10 mouse cellular contexts compared by ENCODE assay signal in the genomic region with DNA sequence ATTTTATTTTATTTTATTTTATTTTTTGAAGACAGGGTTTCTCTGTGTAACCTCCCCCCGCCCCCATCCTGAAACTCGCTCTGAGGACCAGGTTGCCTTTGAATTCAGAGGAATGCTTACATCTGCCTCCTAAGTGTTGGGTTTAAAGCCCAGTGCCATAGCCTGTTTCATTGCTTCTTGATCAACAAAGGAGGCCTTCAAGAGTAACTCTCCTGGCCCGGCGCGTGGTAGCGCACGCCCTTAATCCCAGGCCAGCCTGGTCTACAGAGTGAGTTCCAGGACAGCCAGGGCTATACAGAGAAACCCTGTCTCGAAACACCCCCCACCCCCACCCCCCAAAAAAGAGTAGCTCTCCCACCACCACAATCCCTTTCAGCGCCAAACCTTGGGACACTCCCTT. TPM values are rescaled to one million over a fixed set of nuclear protein-coding genes. Genes with fewer than 3 reads are reported as not detected.
DNase-seq lines count a peak whose midpoint lies in the region; ATAC-seq and TF ChIP-seq lines count a peak whose summit lies in the region.
"Had no signal": no experiment of that assay in that cellular context is flagged by ENCODE, and none has a peak within 500 bp of the region (broad histone marks: within the 10 kb centered on the region; RNA-seq: fewer than 3 reads in every experiment).

No protein-coding gene starts in this region.

- H3K36me3 ChIP-seq in heart, embryonic 11.5 days (ENCODE audit: control insufficient read depth, insufficient read depth, low read length), result peaks cover 3% of the 10 kb centered on the region; the same call in 1 of the 2 replicates
- H3K36me3 ChIP-seq in lung, embryonic 14.5 days (ENCODE audit: insufficient read depth), result no peaks in the 10 kb centered on the region
- no peaks in the 10 kb centered on the region for H3K36me3 ChIP-seq in stomach, embryonic 15.5 days

- H3K4me1 ChIP-seq in heart, embryonic 11.5 days (ENCODE audit: control insufficient read depth, insufficient read depth, low read length), result peaks cover 32% of the 10 kb centered on the region
- peaks cover 18% of the 10 kb centered on the region for H3K4me1 ChIP-seq in lung, embryonic 14.5 days (ENCODE audit: insufficient read depth)
- H3K4me1 ChIP-seq in lung, adult 2 months (ENCODE audit: control insufficient read depth, insufficient read depth, low read length), result peaks cover 8% of the 10 kb centered on the region
- H3K4me1 ChIP-seq in embryonic fibroblast, embryonic 13.5 days (ENCODE audit: control insufficient read depth, insufficient read depth, low read length), result peaks cover 6% of the 10 kb centered on the region
- peaks cover 21% of the 10 kb centered on the region for H3K4me1 ChIP-seq in stomach, embryonic 15.5 days

- intact Hi-C loops in heart, postnatal 36 days (cut with DNase I), result loop anchor here (5.0 kb wide), 1 partner anchor 177 kb away; no protein-coding TSS in a partner anchor

- DNase-seq in heart, postnatal 36 days, result no peak
- DNase-seq in lung, embryonic 14.5 days, result no peak
- no peak for DNase-seq in lung, adult 2 months
- DNase-seq in left cerebral cortex, adult 11 months (ENCODE audit: low spot score), result no peak
- DNase-seq: gastrocnemius, postnatal 10 days; kidney, adult 18-20 months had no signal

- ATAC-seq in heart, embryonic 11.5 days (replicated peaks; ENCODE audit: insufficient number of reproducible peaks, low FRiP score, low TSS enrichment), result no peak
- ATAC-seq in lung, embryonic 14.5 days (ENCODE audit: insufficient read depth), result no peak
- no peak for ATAC-seq in stomach, embryonic 15.5 days (ENCODE audit: insufficient read depth, low FRiP score, low read depth)

- H3K4me3 ChIP-seq in heart, embryonic 11.5 days (ENCODE audit: low read depth, low read length), result peak overlapping the region; percentile 89
- peak overlapping the region; percentile 70 for H3K4me3 ChIP-seq in lung, embryonic 14.5 days (ENCODE audit: low read depth, low read length)
- H3K4me3 ChIP-seq in lung, adult 2 months (replicated peaks; ENCODE audit: extremely low read depth, low read depth, low read length), result no peak overlapping the region
- H3K4me3 ChIP-seq in embryonic fibroblast, embryonic 13.5 days (ENCODE audit: insufficient read depth, low read length), result peak overlapping the region; percentile 47
- peak overlapping the region; percentile 67 for H3K4me3 ChIP-seq in stomach, embryonic 15.5 days (replicated peaks)

- no peak for TF ChIP-seq POLR2A in lung, adult 2 months (IDR thresholded peaks at IDR 0.05; ENCODE audit: borderline replicate concordance, extremely low read depth, low read depth, low read length)
- no peak for TF ChIP-seq POLR2A in embryonic fibroblast, embryonic 13.5 days (IDR thresholded peaks at IDR 0.05; ENCODE audit: low read depth, low read length)

- peak overlapping the region; percentile 97 for H3K9ac ChIP-seq in heart, embryonic 11.5 days (ENCODE audit: low read depth, low read length)
- peak overlapping the region; percentile 79; the same call in 1 of the 2 replicates for H3K9ac ChIP-seq in lung, embryonic 14.5 days
- no peak overlapping the region for H3K9ac ChIP-seq in stomach, embryonic 15.5 days

- peak overlapping the region; percentile 80 for H3K4me2 ChIP-seq in heart, embryonic 11.5 days
- peak overlapping the region; percentile 88 for H3K4me2 ChIP-seq in lung, embryonic 14.5 days
- peak overlapping the region; percentile 89 for H3K4me2 ChIP-seq in stomach, embryonic 15.5 days

- TF ChIP-seq CTCF in lung, embryonic 14.5 days (IDR thresholded peaks at IDR 0.05; ENCODE audit: low read depth), result no peak
- no peak for TF ChIP-seq CTCF in lung, adult 2 months (IDR thresholded peaks at IDR 0.05; ENCODE audit: insufficient read depth, low read length)
- no peak for TF ChIP-seq CTCF in embryonic fibroblast, embryonic 13.5 days (IDR thresholded peaks at IDR 0.05; ENCODE audit: borderline replicate concordance, insufficient read depth, low read length)

- no peaks in the 10 kb centered on the region for H3K27me3 ChIP-seq in heart, embryonic 11.5 days (ENCODE audit: control insufficient read depth, insufficient read depth, low read length)
- no peaks in the 10 kb centered on the region for H3K27me3 ChIP-seq in lung, embryonic 14.5 days (ENCODE audit: insufficient read depth, low read length)
- no peaks in the 10 kb centered on the region for H3K27me3 ChIP-seq in stomach, embryonic 15.5 days (replicated peaks)
- H3K27me3 ChIP-seq: CH12.LX had no signal

- no peaks in the 10 kb centered on the region for H3K9me3 ChIP-seq in heart, embryonic 11.5 days (replicated peaks; ENCODE audit: control insufficient read depth, low read length)
- no peaks in the 10 kb centered on the region for H3K9me3 ChIP-seq in lung, embryonic 14.5 days (ENCODE audit: low read depth, low read length)
- H3K9me3 ChIP-seq in stomach, embryonic 15.5 days, result no peaks in the 10 kb centered on the region

- 55% methylated on average over 9 of the region's 9 CpGs for WGBS in heart, embryonic 11.5 days (ENCODE audit: insufficient replicate concordance)
- WGBS in lung, embryonic 14.5 days, result 77% methylated on average over 9 of the region's 9 CpGs
- 89% methylated on average over 9 of the region's 9 CpGs for WGBS in lung, adult 2 months
- 78% methylated on average over 9 of the region's 9 CpGs for WGBS in stomach, embryonic 15.5 days

- H3K27ac ChIP-seq in heart, embryonic 11.5 days (ENCODE audit: low read depth, low read length), result peak overlapping the region; percentile 95; the same call in 1 of the 2 replicates
- peak overlapping the region; percentile 95; the same call in 1 of the 2 replicates for H3K27ac ChIP-seq in lung, embryonic 14.5 days (ENCODE audit: low read depth)
- H3K27ac ChIP-seq in embryonic fibroblast, embryonic 13.5 days (ENCODE audit: insufficient read depth, low read length), result peak overlapping the region; percentile 92; the same call in 1 of the 2 replicates
- H3K27ac ChIP-seq in stomach, embryonic 15.5 days, result no peak overlapping the region

RNA-seq across cellular contexts. Expression of gene Ccn1, which starts 4.2 kb away (rescaled TPM):
- polyA plus RNA-seq in heart, embryonic 11.5 days (2014; fragmentation: Nextera tagmentation; extraction: Ambion mirVana), result 55.6 and 61.9 TPM in 2 replicates
- 10 to 100 TPM; 55.0 to 68.6 TPM for total RNA-seq in heart, postnatal 36 days (2021)
- 33.2 and 41.6 TPM in 2 replicates for polyA plus RNA-seq in lung, embryonic 14.5 days (2014; fragmentation: Nextera tagmentation; extraction: Ambion mirVana)
- polyA plus RNA-seq in lung, adult 2 months (2012; rRNA removed), result 79.9 and 102 TPM in 2 replicates
- 464 and 759 TPM in 2 replicates for polyA plus RNA-seq in embryonic fibroblast, embryonic 13.5 days (2011; ENCODE audit: insufficient read length, low read depth, missing spikeins)
- polyA plus RNA-seq in stomach, embryonic 15.5 days (2015; fragmentation: Nextera tagmentation; extraction: Ambion mirVana), result 39.7 and 45.1 TPM in 2 replicates
- total RNA-seq: CH12.LX had no signal
